Mouse (Mus musculus) frontal cortex, postnatal 25 days (tissue): Measurements from ENCODE around the gene Spsb4.
"Not testable (repeated sequence)": the region's sequence is repeated elsewhere in the genome, so short reads cannot be mapped to it uniquely, and the experiment has no call there.

Experiments
- DNase-seq, 2 experiments: peaks; one replicate each; pipeline ENCODE4 v3.0.0; 2022; ENCODE audit warnings: low spot score in 2 of 2

Gene Spsb4

GRCm38 (mm10) chr9:96953443-96953842 lies 65.2 kb downstream of the Spsb4 start:
- no peak for DNase-seq

GRCm38 (mm10) chr9:96952310-96952975 lies 66.2 kb downstream of the Spsb4 start:
- no peak for DNase-seq

GRCm38 (mm10) chr9:96949551-96949950 lies 69.1 kb downstream of the Spsb4 start:
- no peak for DNase-seq

GRCm38 (mm10) chr9:96948546-96948945 lies 70.1 kb downstream of the Spsb4 start:
- DNase-seq: no peak

GRCm38 (mm10) chr9:96947171-96947570 lies 71.5 kb downstream of the Spsb4 start:
- DNase-seq: no peak

- DNase-seq: no peak
Observed at GRCm38 (mm10) chr9:96944517-96944916, 74.1 kb downstream of the Spsb4 start.

GRCm38 (mm10) chr9:96942975-96943374 lies 75.7 kb downstream of the Spsb4 start:
- no peak for DNase-seq

GRCm38 (mm10) chr9:96938887-96939286 lies 79.8 kb downstream of the Spsb4 start:
- no peak for DNase-seq

GRCm38 (mm10) chr9:96936427-96936826 lies 82.2 kb downstream of the Spsb4 start:
- not testable (repeated sequence) for DNase-seq

GRCm38 (mm10) chr9:96935556-96936300 lies 82.9 kb downstream of the Spsb4 start:
- no peak for DNase-seq

- no peak for DNase-seq
Observed at GRCm38 (mm10) chr9:96934816-96935215, 83.8 kb downstream of the Spsb4 start.

- no peak for DNase-seq
Observed at GRCm38 (mm10) chr9:96932751-96933150, 85.9 kb downstream of the Spsb4 start.

- no peak for DNase-seq
Observed at GRCm38 (mm10) chr9:96923577-96924316, 94.9 kb downstream of the Spsb4 start.

GRCm38 (mm10) chr9:96923119-96923518 lies 95.5 kb downstream of the Spsb4 start:
- DNase-seq: no peak

GRCm38 (mm10) chr9:96916620-96917538 lies 101.8 kb downstream of the Spsb4 start:
- DNase-seq: peak; percentile 99

GRCm38 (mm10) chr9:96916076-96916475 lies 102.6 kb downstream of the Spsb4 start:
- no peak for DNase-seq

- no peak for DNase-seq
Observed at GRCm38 (mm10) chr9:96914851-96915250, 103.8 kb downstream of the Spsb4 start.

GRCm38 (mm10) chr9:96914005-96914404 lies 104.6 kb downstream of the Spsb4 start:
- no peak for DNase-seq

- no peak for DNase-seq
Observed at GRCm38 (mm10) chr9:96909503-96909902, 109.1 kb downstream of the Spsb4 start.

GRCm38 (mm10) chr9:96908737-96909136 lies 109.9 kb downstream of the Spsb4 start:
- DNase-seq: no peak
